Mouse (Mus musculus): Measurements from ENCODE around the gene Lrrk1. TPM values are rescaled to one million over a fixed set of nuclear protein-coding genes. Genes with fewer than 3 reads are reported as not detected.

Gene Lrrk1
- total and polyA plus RNA-seq, 2 experiments from 2014 or later: 2.1 to 3.8 TPM

DNA sequence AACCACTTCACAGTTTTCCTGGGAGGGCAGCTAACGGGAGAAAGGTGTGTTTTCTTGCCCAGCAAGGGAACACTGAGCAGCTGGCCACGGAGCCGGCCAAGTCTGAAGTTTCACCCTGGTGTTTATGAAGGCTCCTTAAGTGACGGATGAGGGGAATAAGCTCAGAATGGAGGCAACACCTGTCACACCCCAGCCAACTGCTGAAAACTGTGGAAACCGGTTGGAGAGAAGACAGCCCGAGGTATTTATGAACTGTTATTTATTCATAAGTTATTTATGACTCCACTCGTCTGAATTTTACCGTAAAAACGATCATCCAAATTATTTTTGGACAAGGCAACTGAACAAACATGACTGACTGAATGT, 90.5 kb downstream of the Lrrk1 start:
- no peaks in the 10 kb centered on the region for H3K9me3 ChIP-seq (ENCODE audit: low read length)
- ATAC-seq (ENCODE audit: low FRiP score): no peak
- no peak overlapping the region for H3K9ac ChIP-seq (replicated peaks; ENCODE audit: low read length, poor library complexity, severe bottlenecking)
- no peaks in the 10 kb centered on the region for H3K36me3 ChIP-seq (ENCODE audit: insufficient read depth, low read length)
- H3K27me3 ChIP-seq (ENCODE audit: insufficient read depth, low read length): no peaks in the 10 kb centered on the region
- no peak for TF ChIP-seq CTCF (IDR thresholded peaks at IDR 0.05)
- DNase-seq (ENCODE audit: low spot score): no peak
- H3K4me1 ChIP-seq (ENCODE audit: insufficient read depth, low read length): no peaks in the 10 kb centered on the region
- H3K27ac ChIP-seq (ENCODE audit: low read depth, low read length): no peak overlapping the region
- 69% methylated on average over 9 of the region's 9 CpGs for WGBS
- no peak overlapping the region for H3K4me3 ChIP-seq (ENCODE audit: low read depth, low read length)
- no peak overlapping the region for H3K4me2 ChIP-seq (ENCODE audit: low read depth, low read length, poor library complexity, severe bottlenecking)

DNA sequence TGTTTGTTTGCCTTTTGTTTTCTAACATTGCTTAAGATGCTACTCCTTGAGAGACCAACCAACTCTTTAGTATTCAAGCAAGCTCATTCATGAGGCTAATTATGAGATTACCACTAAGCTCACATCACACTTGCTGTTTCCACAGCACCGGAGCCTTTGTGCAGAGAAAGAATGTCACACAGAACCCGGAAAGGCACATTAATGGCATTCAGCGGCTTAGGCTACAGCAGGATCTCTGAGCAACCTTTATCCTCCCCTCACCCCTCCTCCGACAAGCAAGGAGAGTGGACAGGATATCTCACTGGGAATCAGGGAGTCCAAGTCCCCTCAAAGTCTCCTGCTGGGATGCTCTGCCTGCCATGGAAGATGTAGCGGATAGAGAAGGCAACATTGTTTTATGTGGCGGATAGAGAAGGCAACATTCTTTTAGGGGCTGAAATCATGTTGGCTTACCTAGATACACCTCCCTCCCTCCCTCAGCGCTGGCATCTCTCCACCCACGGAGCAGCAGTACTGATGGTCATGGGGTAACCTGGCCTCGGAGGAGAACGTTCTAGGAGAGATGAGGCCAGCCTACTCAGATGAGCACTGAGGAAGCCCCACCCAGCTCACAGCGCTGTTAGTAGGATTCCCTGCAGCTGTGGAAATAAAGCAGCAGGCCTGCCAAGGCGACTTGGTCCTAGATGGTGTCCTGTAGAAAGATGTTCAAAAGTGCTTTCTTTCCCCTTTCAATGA, 91.1 kb downstream of the Lrrk1 start:
- no peaks in the 10 kb centered on the region for H3K4me1 ChIP-seq (ENCODE audit: insufficient read depth, low read length)
- TF ChIP-seq CTCF (IDR thresholded peaks at IDR 0.05): no peak
- ATAC-seq (ENCODE audit: low FRiP score): no peak; the same call in 1 of the 2 replicates
- no peak for DNase-seq (ENCODE audit: low spot score)
- H3K9ac ChIP-seq (replicated peaks; ENCODE audit: low read length, poor library complexity, severe bottlenecking): no peak overlapping the region
- H3K4me2 ChIP-seq (ENCODE audit: low read depth, low read length, poor library complexity, severe bottlenecking): no peak overlapping the region
- no peaks in the 10 kb centered on the region for H3K27me3 ChIP-seq (ENCODE audit: insufficient read depth, low read length)
- no peak overlapping the region for H3K4me3 ChIP-seq (ENCODE audit: low read depth, low read length)
- H3K36me3 ChIP-seq (ENCODE audit: insufficient read depth, low read length): no peaks in the 10 kb centered on the region
- H3K27ac ChIP-seq (ENCODE audit: low read depth, low read length): no peak overlapping the region
- no peaks in the 10 kb centered on the region for H3K9me3 ChIP-seq (ENCODE audit: low read length)
- WGBS: 23% methylated on average over 12 of the region's 12 CpGs

DNA sequence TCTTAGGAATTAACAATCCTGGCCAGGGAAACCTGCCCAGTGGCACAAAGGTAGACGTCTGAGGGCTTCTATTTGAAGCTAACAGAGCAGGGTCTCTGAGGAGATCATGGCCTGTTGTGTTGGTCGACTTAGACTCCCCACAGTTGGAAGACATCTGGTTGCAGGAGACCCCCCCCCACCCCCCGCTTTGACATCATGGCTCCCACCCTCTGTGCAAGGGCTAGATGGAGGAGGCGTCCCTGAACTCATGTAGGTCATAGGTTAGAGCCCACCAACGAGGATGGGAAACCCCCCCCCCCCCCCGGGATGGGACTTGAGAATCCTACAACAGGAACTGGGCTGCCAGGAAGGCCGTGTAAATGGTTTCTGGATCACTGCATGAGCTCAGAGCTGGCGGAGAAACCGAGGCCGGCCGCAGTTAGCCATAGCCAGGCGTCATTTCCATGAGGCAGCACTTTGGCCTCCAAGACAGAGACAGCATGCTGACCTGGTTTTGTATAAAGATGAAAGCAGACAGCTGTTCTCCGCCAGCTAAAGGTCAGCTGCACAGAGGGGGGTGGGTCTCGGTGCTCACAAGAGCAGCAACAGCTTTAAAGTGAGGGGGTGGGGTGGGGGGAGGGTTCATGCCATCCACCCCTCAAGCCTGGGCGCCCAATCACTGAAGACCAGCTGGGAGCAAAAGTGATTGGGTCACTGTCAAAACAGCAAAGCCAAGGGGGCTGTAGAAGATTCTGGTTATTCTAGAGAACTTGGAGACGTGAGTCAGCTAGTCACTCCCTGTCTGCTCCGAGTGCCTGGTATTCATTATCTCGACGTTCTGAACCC, 95.4 kb downstream of the Lrrk1 start:
- ATAC-seq (ENCODE audit: low FRiP score): no peak

DNA sequence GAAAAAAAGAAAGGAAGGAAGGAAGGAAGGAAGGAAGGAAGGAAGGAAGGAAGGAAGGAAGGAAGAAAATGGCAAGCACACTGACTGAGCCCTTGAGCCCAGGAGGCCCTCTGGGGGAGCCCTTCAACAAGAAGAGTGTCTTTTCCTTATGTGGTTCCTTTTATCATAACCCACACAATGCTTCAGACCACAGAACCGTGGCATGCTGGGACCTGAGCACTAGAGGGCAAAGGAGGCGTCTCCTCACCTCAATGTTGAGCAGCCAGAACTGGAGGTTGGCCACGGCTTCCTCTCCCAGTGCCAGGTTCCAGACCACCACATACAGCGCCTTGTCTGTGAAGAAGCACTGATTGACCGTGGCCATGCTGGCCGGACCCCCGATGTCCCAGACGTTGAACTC, 96.1 kb downstream of the Lrrk1 start:
- no peak for DNase-seq (ENCODE audit: low spot score)
- 91% methylated on average over 8 of the region's 8 CpGs for WGBS
- no peaks in the 10 kb centered on the region for H3K4me1 ChIP-seq (ENCODE audit: insufficient read depth, low read length)

More for the DNA sequence above, 95.4 kb downstream of the Lrrk1 start:
- Histone ChIP-seq H3K9me3 (ENCODE audit: low read length) (no peaks in the 10 kb centered on the region), H3K4me2 (ENCODE audit: low read depth, low read length, poor library complexity, severe bottlenecking) (no peak overlapping the region), H3K27ac (ENCODE audit: low read depth, low read length) (no peak overlapping the region), H3K9ac (replicated peaks; ENCODE audit: low read length, poor library complexity, severe bottlenecking) (no peak overlapping the region), H3K4me1 (ENCODE audit: insufficient read depth, low read length) (no peaks in the 10 kb centered on the region), H3K27me3 (ENCODE audit: insufficient read depth, low read length) (no peaks in the 10 kb centered on the region), H3K4me3 (ENCODE audit: low read depth, low read length) (no peak overlapping the region), H3K36me3 (ENCODE audit: insufficient read depth, low read length) (no peaks in the 10 kb centered on the region)
- no peak for DNase-seq (ENCODE audit: low spot score)
- WGBS: 41% methylated on average over 19 of the region's 19 CpGs
- no peak for TF ChIP-seq CTCF (IDR thresholded peaks at IDR 0.05)

GRCm38 (mm10) chr7:66282984-66283612, 105.1 kb downstream of the Lrrk1 start:
- 12% methylated on average over 10 of the region's 10 CpGs for WGBS
- ATAC-seq (ENCODE audit: low FRiP score): peak; percentile 41; the same call in 1 of the 2 replicates
- no peaks in the 10 kb centered on the region for H3K9me3 ChIP-seq (ENCODE audit: low read length)
- no peak overlapping the region for H3K4me3 ChIP-seq (ENCODE audit: low read depth, low read length)
- TF ChIP-seq CTCF (IDR thresholded peaks at IDR 0.05): no peak
- H3K36me3 ChIP-seq (ENCODE audit: insufficient read depth, low read length): no peaks in the 10 kb centered on the region
- H3K4me2 ChIP-seq (ENCODE audit: low read depth, low read length, poor library complexity, severe bottlenecking): no peak overlapping the region
- H3K27ac ChIP-seq (ENCODE audit: low read depth, low read length): no peak overlapping the region; the same call in 1 of the 2 replicates
- H3K9ac ChIP-seq (replicated peaks; ENCODE audit: low read length, poor library complexity, severe bottlenecking): no peak overlapping the region
- H3K27me3 ChIP-seq (ENCODE audit: insufficient read depth, low read length): no peaks in the 10 kb centered on the region
- 0 out of 2 replicates have a peak, but pooled peaks cover 5% of the 10 kb centered on the region for H3K4me1 ChIP-seq (ENCODE audit: insufficient read depth, low read length)
- peak; percentile 27 for DNase-seq (ENCODE audit: low spot score)

More for the DNA sequence above, 96.1 kb downstream of the Lrrk1 start:
- Histone ChIP-seq H3K4me2 (ENCODE audit: low read depth, low read length, poor library complexity, severe bottlenecking) (no peak overlapping the region), H3K27ac (ENCODE audit: low read depth, low read length) (no peak overlapping the region), H3K4me3 (ENCODE audit: low read depth, low read length) (no peak overlapping the region), H3K36me3 (ENCODE audit: insufficient read depth, low read length) (no peaks in the 10 kb centered on the region), H3K9ac (replicated peaks; ENCODE audit: low read length, poor library complexity, severe bottlenecking) (no peak overlapping the region), H3K9me3 (ENCODE audit: low read length) (no peaks in the 10 kb centered on the region), H3K27me3 (ENCODE audit: insufficient read depth, low read length) (no peaks in the 10 kb centered on the region)
- no peak for ATAC-seq (ENCODE audit: low FRiP score)
- no peak for TF ChIP-seq CTCF (IDR thresholded peaks at IDR 0.05)
